Mouse (Mus musculus) erythroblast, embryonic 14.5 days (primary cell): Measurements from ENCODE around the gene Apoc4. TPM values are rescaled to one million over a fixed set of nuclear protein-coding genes. Genes with fewer than 3 reads are reported as not detected.
"Not testable (repeated sequence)": the region's sequence is repeated elsewhere in the genome, so short reads cannot be mapped to it uniquely, and the experiment has no call there.

Experiments used
- H3K27me3 ChIP-seq: 2 replicates; pipeline ENCODE4 v1.6.1; 2012; ENCODE audit warnings: inconsistent platforms; ENCODE audit not compliant: control insufficient read depth
- H3K36me3 ChIP-seq: 2 replicates; pipeline ENCODE4 v1.6.1; 2012; ENCODE audit warnings: mild to moderate bottlenecking, inconsistent platforms; ENCODE audit not compliant: control insufficient read depth
- H3K4me1 ChIP-seq: 2 replicates; pipeline ENCODE4 v1.6.1; 2012; ENCODE audit warnings: inconsistent platforms; ENCODE audit not compliant: control insufficient read depth
- H3K4me3 ChIP-seq: replicated peaks from 2 replicates; pipeline ENCODE3; 2012; ENCODE audit warnings: moderate library complexity, mild to moderate bottlenecking, inconsistent platforms
- H3K9me3 ChIP-seq: 2 replicates; pipeline ENCODE4 v1.6.1; 2012; ENCODE audit warnings: low read length, inconsistent platforms, mixed read lengths; ENCODE audit not compliant: control insufficient read depth
- GATA1 ChIP-seq: IDR thresholded peaks from 2 replicates; pipeline ENCODE4 v1.6.1; 2012; ENCODE audit warnings: low read length, inconsistent platforms, mixed read lengths
- TAL1 ChIP-seq: IDR thresholded peaks from 3 replicates; pipeline ENCODE4 v1.6.1; 2012; ENCODE audit warnings: low read length, inconsistent platforms, mixed read lengths
- polyA plus RNA-seq: library from polyadenylated mRNA; stranded (reverse); fragments of >175 nt; gene quantifications from 2 replicates; pipeline ENCODE4 v1.2.3, GENCODE M21; 2012

The Apoc4 gene
- polyA plus RNA-seq, 1 experiment = 0.20 TPM

GRCm38 (mm10) chr7:19695213-19695594 is 13.9 kb upstream of the Apoc4 start:
- Histone ChIP-seq H3K36me3 (peaks cover 11% of the 10 kb centered on the region), H3K27me3 (peaks cover 35% of the 10 kb centered on the region), H3K9me3 (peaks cover 4% of the 10 kb centered on the region; the same call in 1 of the 2 replicates), H3K4me1 (peaks cover 54% of the 10 kb centered on the region), H3K4me3 (no peak overlapping the region)
- no peak for TF ChIP-seq GATA1
- TF ChIP-seq TAL1 = no peak

GRCm38 (mm10) chr7:19694336-19695212 is 13.3 kb upstream of the Apoc4 start:
- Histone ChIP-seq H3K9me3 (peaks cover 4% of the 10 kb centered on the region; the same call in 1 of the 2 replicates), H3K4me1 (peaks cover 50% of the 10 kb centered on the region), H3K36me3 (peaks cover 11% of the 10 kb centered on the region), H3K27me3 (peaks cover 34% of the 10 kb centered on the region), H3K4me3 (no peak overlapping the region)
- TF ChIP-seq TAL1 (no peak), GATA1 (no peak)

- no peak for TF ChIP-seq TAL1
- TF ChIP-seq GATA1 = no peak
- peaks cover 38% of the 10 kb centered on the region for H3K4me1 ChIP-seq
Observed at GRCm38 (mm10) chr7:19693421-19693820, 12.1 kb upstream of the Apoc4 start.

GRCm38 (mm10) chr7:19691873-19692865 is 10.9 kb upstream of the Apoc4 start, which contains the start of gene Apoc1:
Gene Apoc1, minus strand, starts transcription at chr7:19692660.
- H3K36me3 ChIP-seq = peaks cover 9% of the 10 kb centered on the region
- H3K4me1 ChIP-seq = peaks cover 33% of the 10 kb centered on the region
- peaks cover 10% of the 10 kb centered on the region for H3K27me3 ChIP-seq
- peaks cover 4% of the 10 kb centered on the region; the same call in 1 of the 2 replicates for H3K9me3 ChIP-seq
- TF ChIP-seq GATA1 (no peak), TAL1 (no peak)
- peak within 1 kb of the TSS; percentile 46 for H3K4me3 ChIP-seq

More at GRCm38 (mm10) chr7:19693421-19693820, 12.1 kb upstream of the Apoc4 start:
- Histone ChIP-seq H3K27me3 (peaks cover 22% of the 10 kb centered on the region), H3K4me3 (no peak overlapping the region), H3K36me3 (peaks cover 11% of the 10 kb centered on the region), H3K9me3 (peaks cover 4% of the 10 kb centered on the region; the same call in 1 of the 2 replicates)

- Histone ChIP-seq H3K9me3 (peaks cover 1% of the 10 kb centered on the region; the same call in 1 of the 2 replicates), H3K4me1 (peaks cover 33% of the 10 kb centered on the region), H3K27me3 (peaks cover 3% of the 10 kb centered on the region), H3K4me3 (peak overlapping the region; percentile 42), H3K36me3 (peaks cover 3% of the 10 kb centered on the region)
- TF ChIP-seq TAL1 (no peak), GATA1 (no peak)
Observed at GRCm38 (mm10) chr7:19691434-19691833, 10.2 kb upstream of the Apoc4 start.

GRCm38 (mm10) chr7:19690845-19691244 is 9.6 kb upstream of the Apoc4 start:
- H3K4me1 ChIP-seq = peaks cover 29% of the 10 kb centered on the region
- H3K4me3 ChIP-seq = no peak overlapping the region
- no peak for TF ChIP-seq TAL1
- no peaks in the 10 kb centered on the region for H3K9me3 ChIP-seq
- no peaks in the 10 kb centered on the region; the same call in 1 of the 2 replicates for H3K36me3 ChIP-seq
- H3K27me3 ChIP-seq = no peaks in the 10 kb centered on the region

GRCm38 (mm10) chr7:19688611-19689010 is 7.3 kb upstream of the Apoc4 start:
- Histone ChIP-seq H3K9me3 (no peaks in the 10 kb centered on the region), H3K4me1 (peaks cover 14% of the 10 kb centered on the region), H3K36me3 (no peaks in the 10 kb centered on the region; the same call in 1 of the 2 replicates), H3K4me3 (no peak overlapping the region), H3K27me3 (no peaks in the 10 kb centered on the region)
- TF ChIP-seq TAL1 (no peak), GATA1 (no peak)

- no peaks in the 10 kb centered on the region for H3K27me3 ChIP-seq
- no peak overlapping the region for H3K4me3 ChIP-seq
- H3K36me3 ChIP-seq = no peaks in the 10 kb centered on the region; the same call in 1 of the 2 replicates
- H3K9me3 ChIP-seq = no peaks in the 10 kb centered on the region
- peaks cover 10% of the 10 kb centered on the region for H3K4me1 ChIP-seq
- TF ChIP-seq TAL1 (no peak), GATA1 (no peak)
Observed at GRCm38 (mm10) chr7:19688101-19688500, 6.8 kb upstream of the Apoc4 start.

GRCm38 (mm10) chr7:19686927-19687583 is 5.8 kb upstream of the Apoc4 start:
- not testable (repeated sequence) for H3K36me3 ChIP-seq, H3K4me3 ChIP-seq, H3K4me1 ChIP-seq, H3K9me3 ChIP-seq, H3K27me3 ChIP-seq
